Mouse (Mus musculus) cortical plate, adult 2 months (tissue): ENCODE measurements around the gene Csrnp1.

Source experiments
- CTCF ChIP-seq: fragments of 200-500 bp; IDR thresholded peaks from 2 replicates; pipeline ENCODE4 v1.5.1; 2011; ENCODE audit warnings: mild to moderate bottlenecking, control low read depth, low read length; ENCODE audit not compliant: insufficient read depth; ENCODE audit errors: extremely low read depth
- POLR2A ChIP-seq: fragments of 200-500 bp; IDR thresholded peaks from 2 replicates; pipeline ENCODE4 v1.6.1; 2011; ENCODE audit warnings: mild to moderate bottlenecking, low read length, control low read depth; ENCODE audit not compliant: insufficient read depth; ENCODE audit errors: extremely low read depth

DNA sequence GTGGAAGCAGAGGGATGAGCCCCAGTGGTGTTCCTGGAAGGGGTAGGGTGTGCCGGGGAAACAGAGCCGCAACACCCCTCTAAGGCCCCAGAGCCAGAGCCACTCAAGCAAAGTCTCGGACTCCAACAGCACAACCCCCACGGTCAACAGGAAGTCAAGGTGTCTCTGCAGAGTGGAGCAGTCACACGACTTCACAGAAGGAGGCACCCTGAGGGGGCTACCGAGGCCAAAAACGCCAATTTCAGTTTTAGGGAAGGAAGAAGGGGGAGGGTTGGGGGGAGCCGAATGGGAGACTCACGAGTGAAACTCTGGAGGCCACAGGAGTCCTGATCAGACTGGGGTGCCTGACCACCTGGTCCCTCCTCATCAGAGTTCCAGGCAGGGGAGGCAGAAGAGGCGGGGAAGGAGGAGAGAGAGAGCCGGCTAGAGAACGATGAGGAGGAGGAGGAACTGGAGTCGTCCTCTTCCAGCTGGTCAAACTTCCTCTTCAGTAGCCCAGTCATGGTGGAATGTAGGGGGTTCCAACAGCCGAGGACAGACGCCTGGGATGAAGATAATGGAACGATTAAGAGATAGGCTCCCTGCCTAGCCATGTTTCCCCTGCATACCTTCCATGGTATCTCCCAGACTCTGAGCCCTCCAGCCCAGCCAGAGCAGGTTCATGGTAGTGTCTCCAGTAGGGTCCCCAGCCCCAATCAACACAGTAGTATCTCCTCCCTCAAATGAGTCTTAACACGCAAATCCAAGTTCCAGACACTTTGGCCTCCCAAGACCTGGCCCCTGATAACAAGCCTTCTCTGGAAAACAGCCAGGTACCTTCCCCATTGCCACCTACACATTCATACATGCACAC is 7.5 kb downstream of the Csrnp1 start:
- no peak for TF ChIP-seq CTCF
- no peak for TF ChIP-seq POLR2A
